Mouse (Mus musculus): ENCODE measurements at regions not wholly inside any gene's neighbourhood (a gene's known extent, or its start where the extent isn't known, plus 50 kb on each side); places are given as distances from the start of the nearest gene placed in this dataset.

- no peak for DNase-seq (ENCODE audit: low spot score)
- no peak for TF ChIP-seq CTCF (IDR thresholded peaks at IDR 0.05; ENCODE audit: low read depth)
- TF ChIP-seq EP300 (IDR thresholded peaks at IDR 0.05; ENCODE audit: low read depth), result no peak
- Histone ChIP-seq H3K9ac (replicated peaks; ENCODE audit: low read depth, low read length) (no peak overlapping the region), H3K27me3 (ENCODE audit: control insufficient read depth, insufficient read depth, low read length) (no peaks in the 10 kb centered on the region), H3K9me3 (replicated peaks; ENCODE audit: control insufficient read depth, low read length) (peaks cover 8% of the 10 kb centered on the region), H3K27ac (ENCODE audit: low read depth) (no peak overlapping the region), H3K4me2 (ENCODE audit: low read depth, low read length) (no peak overlapping the region), H3K4me1 (ENCODE audit: control insufficient read depth, insufficient read depth) (no peaks in the 10 kb centered on the region), H3K4me3 (ENCODE audit: low read depth, low read length) (no peak overlapping the region), H3K36me3 (replicated peaks; ENCODE audit: control insufficient read depth, insufficient read depth, low read length) (no peaks in the 10 kb centered on the region)
- no peak for ATAC-seq (ENCODE audit: insufficient read depth, low read depth)
- WGBS, result 62% methylated on average over 5 of the region's 5 CpGs
These were observed 506.9 kb downstream of the Tbc1d22a start for GRCm38 (mm10) chr15:86721131-86721530.

GRCm38 (mm10) chr15:86737945-86738344, 523.7 kb downstream of the Tbc1d22a start:
- Histone ChIP-seq H3K9me3 (replicated peaks; ENCODE audit: control insufficient read depth, low read length) (no peaks in the 10 kb centered on the region), H3K4me1 (ENCODE audit: control insufficient read depth, insufficient read depth) (no peaks in the 10 kb centered on the region), H3K4me2 (ENCODE audit: low read depth, low read length) (no peak overlapping the region), H3K27ac (ENCODE audit: low read depth) (no peak overlapping the region), H3K36me3 (replicated peaks; ENCODE audit: control insufficient read depth, insufficient read depth, low read length) (no peaks in the 10 kb centered on the region), H3K27me3 (ENCODE audit: control insufficient read depth, insufficient read depth, low read length) (no peaks in the 10 kb centered on the region), H3K9ac (replicated peaks; ENCODE audit: low read depth, low read length) (no peak overlapping the region), H3K4me3 (ENCODE audit: low read depth, low read length) (no peak overlapping the region)
- DNase-seq (ENCODE audit: low spot score) (no peak), ATAC-seq (ENCODE audit: insufficient read depth, low read depth) (no peak)
- TF ChIP-seq EP300 (IDR thresholded peaks at IDR 0.05; ENCODE audit: low read depth), result no peak
- TF ChIP-seq CTCF (IDR thresholded peaks at IDR 0.05; ENCODE audit: low read depth), result no peak

DNA sequence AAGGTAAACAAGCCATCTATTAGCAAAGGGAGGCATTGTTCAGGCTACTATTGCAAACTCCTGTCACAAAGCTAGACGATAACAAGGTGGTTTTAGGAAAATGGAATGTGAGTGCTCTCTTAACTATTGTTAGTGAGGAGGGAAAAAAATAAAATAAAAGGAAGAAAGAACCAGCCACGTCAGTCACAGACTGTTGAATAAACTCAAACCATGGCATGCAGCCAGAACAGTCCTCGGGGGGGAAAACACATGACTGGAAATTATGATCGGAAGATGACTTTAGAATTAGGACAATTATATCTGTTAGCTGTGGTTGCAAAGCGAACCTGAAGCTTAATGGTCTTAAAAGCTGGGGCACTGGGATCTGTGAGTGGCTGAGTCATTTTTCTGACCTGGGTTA, 524.1 kb downstream of the Tbc1d22a start:
- Histone ChIP-seq H3K4me3 (ENCODE audit: low read depth, low read length) (no peak overlapping the region), H3K9me3 (replicated peaks; ENCODE audit: control insufficient read depth, low read length) (no peaks in the 10 kb centered on the region), H3K27ac (ENCODE audit: low read depth) (no peak overlapping the region), H3K27me3 (ENCODE audit: control insufficient read depth, insufficient read depth, low read length) (no peaks in the 10 kb centered on the region), H3K4me2 (ENCODE audit: low read depth, low read length) (no peak overlapping the region), H3K9ac (replicated peaks; ENCODE audit: low read depth, low read length) (no peak overlapping the region), H3K4me1 (ENCODE audit: control insufficient read depth, insufficient read depth) (no peaks in the 10 kb centered on the region), H3K36me3 (replicated peaks; ENCODE audit: control insufficient read depth, insufficient read depth, low read length) (no peaks in the 10 kb centered on the region)
- TF ChIP-seq EP300 (IDR thresholded peaks at IDR 0.05; ENCODE audit: low read depth) (no peak), CTCF (IDR thresholded peaks at IDR 0.05; ENCODE audit: low read depth) (no peak)
- WGBS, result 52% methylated on average over 5 of the region's 5 CpGs
- no peak for ATAC-seq (ENCODE audit: insufficient read depth, low read depth)
- no peak for DNase-seq (ENCODE audit: low spot score)

- DNase-seq (ENCODE audit: low spot score) (no peak), ATAC-seq (ENCODE audit: insufficient read depth, low read depth) (no peak)
- Histone ChIP-seq H3K27me3 (ENCODE audit: control insufficient read depth, insufficient read depth, low read length) (no peaks in the 10 kb centered on the region), H3K36me3 (replicated peaks; ENCODE audit: control insufficient read depth, insufficient read depth, low read length) (no peaks in the 10 kb centered on the region), H3K9me3 (replicated peaks; ENCODE audit: control insufficient read depth, low read length) (no peaks in the 10 kb centered on the region), H3K9ac (replicated peaks; ENCODE audit: low read depth, low read length) (no peak overlapping the region), H3K27ac (ENCODE audit: low read depth) (no peak overlapping the region), H3K4me1 (ENCODE audit: control insufficient read depth, insufficient read depth) (no peaks in the 10 kb centered on the region), H3K4me3 (ENCODE audit: low read depth, low read length) (no peak overlapping the region), H3K4me2 (ENCODE audit: low read depth, low read length) (no peak overlapping the region)
- TF ChIP-seq EP300 (IDR thresholded peaks at IDR 0.05; ENCODE audit: low read depth), result no peak
- TF ChIP-seq CTCF (IDR thresholded peaks at IDR 0.05; ENCODE audit: low read depth), result no peak
- WGBS, result 73% methylated on average over 5 of the region's 5 CpGs
These were observed 524.5 kb downstream of the Tbc1d22a start for GRCm38 (mm10) chr15:86738776-86739175.

DNA sequence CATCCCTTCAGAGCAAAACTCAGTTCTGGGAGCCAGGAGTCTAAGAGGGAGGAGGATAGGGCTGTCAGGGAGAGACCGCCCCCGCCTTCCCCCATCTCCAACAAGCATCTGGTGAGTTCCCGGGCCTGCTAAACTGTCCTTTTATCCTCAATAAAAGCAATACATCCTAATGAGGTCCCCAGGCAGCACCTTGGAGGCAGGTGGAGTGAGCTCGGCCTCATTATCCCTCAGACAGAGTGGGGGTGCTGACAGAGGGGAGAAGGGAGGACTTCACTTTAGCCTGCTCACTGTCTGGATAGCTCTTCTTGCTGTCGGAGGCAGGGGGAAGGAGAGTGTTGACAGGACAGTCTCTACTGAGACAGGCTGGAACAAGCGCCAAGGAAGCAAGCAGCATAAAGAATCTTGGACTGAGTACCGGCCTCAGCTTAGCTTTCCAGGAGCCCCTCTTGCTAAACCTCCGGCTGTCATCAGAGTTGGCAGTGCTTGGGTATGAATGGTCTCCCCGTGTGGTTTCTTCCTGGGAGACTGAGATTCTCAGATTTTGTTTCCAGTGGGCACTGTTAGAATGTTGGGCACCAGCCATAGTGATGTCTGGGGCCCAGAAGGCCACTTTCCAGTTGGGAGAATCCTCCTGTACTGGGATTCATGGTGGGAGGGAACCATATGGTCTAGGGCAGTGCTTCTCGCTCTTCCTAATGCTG, 537.3 kb downstream of the Tbc1d22a start:
- H3K27ac ChIP-seq (ENCODE audit: low read depth), result no peak overlapping the region
- H3K4me2 ChIP-seq (ENCODE audit: low read depth, low read length), result no peak overlapping the region
- no peaks in the 10 kb centered on the region for H3K27me3 ChIP-seq (ENCODE audit: control insufficient read depth, insufficient read depth, low read length)
- no peak for DNase-seq (ENCODE audit: low spot score)
- H3K9me3 ChIP-seq (replicated peaks; ENCODE audit: control insufficient read depth, low read length), result no peaks in the 10 kb centered on the region
- ATAC-seq (ENCODE audit: insufficient read depth, low read depth), result no peak
- TF ChIP-seq EP300 (IDR thresholded peaks at IDR 0.05; ENCODE audit: low read depth) (no peak), CTCF (IDR thresholded peaks at IDR 0.05; ENCODE audit: low read depth) (no peak)
- no peak overlapping the region for H3K4me3 ChIP-seq (ENCODE audit: low read depth, low read length)
- no peaks in the 10 kb centered on the region for H3K36me3 ChIP-seq (replicated peaks; ENCODE audit: control insufficient read depth, insufficient read depth, low read length)
- H3K4me1 ChIP-seq (ENCODE audit: control insufficient read depth, insufficient read depth), result no peaks in the 10 kb centered on the region
- 43% methylated on average over 10 of the region's 10 CpGs for WGBS
- H3K9ac ChIP-seq (replicated peaks; ENCODE audit: low read depth, low read length), result no peak overlapping the region

Data from heart, postnatal 0 days (tissue).